Mouse (Mus musculus) gastrocnemius, postnatal 10 days (tissue): ENCODE results near the gene Bspry. TPM values are rescaled to one million over a fixed set of nuclear protein-coding genes. Genes with fewer than 3 reads are reported as not detected.

Source experiments
- DNase-seq: peaks from one replicate; pipeline ENCODE4 v3.0.0; 2021; ENCODE audit warnings: mixed read lengths
- total RNA-seq, 2 experiments: library from RNA; stranded (reverse); gene quantifications; 2 replicates each; pipeline ENCODE4 v1.2.3; 2021

Bspry gene
- total RNA-seq, 2 experiments from 2014 or later, result 0.66 to 0.70 TPM

- no peak for DNase-seq
These were observed 36.2 kb downstream of the Bspry start for GRCm38 (mm10) chr4:62516079-62516478.

GRCm38 (mm10) chr4:62516579-62516978, 36.7 kb downstream of the Bspry start:
- no peak for DNase-seq

- no peak for DNase-seq
These were observed 37.2 kb downstream of the Bspry start for GRCm38 (mm10) chr4:62517046-62517445.

DNA sequence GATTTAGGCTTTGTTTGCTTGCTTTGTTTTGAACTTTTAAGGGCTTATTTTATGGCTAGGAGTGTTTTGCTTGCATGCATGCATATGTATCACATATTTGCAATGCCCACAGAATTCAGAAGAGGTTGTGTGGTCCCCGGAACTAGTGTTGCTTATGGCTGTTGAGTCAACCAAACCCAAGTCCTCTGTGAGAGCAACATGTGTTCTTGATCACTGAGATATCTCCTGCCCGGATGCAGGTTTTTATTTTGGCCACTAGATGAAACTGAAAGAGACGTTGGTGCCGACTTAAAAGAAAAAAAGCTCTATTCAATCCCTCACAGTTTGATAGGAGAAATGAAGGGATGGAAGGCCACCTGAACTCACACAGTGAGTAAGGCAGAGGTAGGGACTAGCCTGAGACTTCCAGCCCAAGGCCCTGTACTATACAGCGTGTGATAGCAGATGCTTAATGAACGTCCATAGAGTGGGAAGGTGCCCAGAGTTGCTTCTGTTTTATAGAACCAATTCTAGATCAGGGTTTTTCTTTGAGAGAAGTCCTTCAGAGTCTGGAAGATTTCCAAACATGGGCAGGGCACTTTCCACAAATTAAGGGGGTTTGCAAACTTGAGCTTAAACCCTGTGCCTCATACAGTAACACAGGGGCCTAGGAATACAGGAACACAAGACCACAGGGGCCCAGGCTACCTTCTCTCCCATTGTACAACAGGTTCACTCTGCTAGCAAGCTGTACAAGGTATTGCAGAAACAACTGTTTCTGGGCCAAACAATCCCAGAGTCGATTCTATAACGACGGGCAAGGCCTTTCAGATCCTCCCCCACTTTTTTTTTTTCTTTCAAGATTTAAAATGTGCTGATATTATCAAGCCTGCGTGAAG, 37.9 kb downstream of the Bspry start:
- no peak for DNase-seq

- DNase-seq, result no peak
These were observed 38.7 kb downstream of the Bspry start for GRCm38 (mm10) chr4:62518416-62519121.

DNA sequence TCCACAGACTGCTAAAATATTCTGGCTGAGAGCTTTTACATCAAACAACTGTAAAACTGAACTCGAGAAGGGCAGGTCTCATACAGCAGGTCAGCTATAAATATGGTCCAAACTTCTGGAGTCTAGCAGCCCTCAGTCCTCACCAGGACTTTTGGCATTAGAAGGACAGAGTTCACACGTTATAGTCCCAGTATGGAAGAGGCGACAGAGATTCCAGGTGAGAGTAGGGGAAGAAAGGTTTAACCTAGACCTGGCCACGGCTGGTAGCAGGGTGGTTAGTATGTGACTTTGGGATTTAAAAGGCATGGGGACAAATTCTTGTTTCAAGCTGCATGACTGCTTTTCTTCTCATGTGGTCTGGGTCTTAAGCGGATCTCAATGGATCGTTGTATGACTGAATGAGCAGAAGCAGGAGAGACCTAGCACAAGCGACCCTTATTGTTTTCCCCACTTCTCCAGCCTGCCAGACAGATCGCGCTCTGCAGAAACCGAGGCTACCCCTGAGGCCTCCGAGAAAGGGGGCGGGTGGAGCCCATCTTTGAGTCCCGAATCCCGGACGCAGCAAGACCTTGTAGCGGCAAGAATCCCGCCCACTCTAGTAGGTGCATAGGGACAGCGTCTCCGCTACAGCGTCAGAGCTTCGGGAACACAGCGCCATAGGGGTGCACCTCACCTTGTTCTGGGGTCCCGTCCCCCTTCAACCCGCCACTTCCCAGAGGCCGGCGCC, 39.4 kb downstream of the Bspry start:
- DNase-seq, result no peak

DNA sequence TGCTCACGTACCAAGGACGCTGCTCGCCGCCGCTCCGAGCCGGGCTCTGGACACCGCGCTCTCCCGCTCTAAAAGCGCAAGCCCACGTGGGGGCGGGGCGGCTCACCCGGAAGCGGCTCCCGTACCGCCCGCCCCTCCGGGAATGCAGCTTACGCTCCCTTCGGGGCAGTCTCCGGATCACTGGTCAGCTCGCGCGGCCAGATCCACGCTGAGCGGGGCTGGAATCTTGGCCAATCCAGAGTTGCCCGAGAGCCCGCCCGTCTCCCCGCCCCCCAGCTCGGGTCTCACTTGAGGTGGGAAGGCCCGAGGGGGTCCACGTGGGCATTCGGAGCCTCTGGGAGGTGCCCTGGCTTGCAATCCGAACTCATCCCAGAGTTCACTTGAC, 40.0 kb downstream of the Bspry start, which contains the start of gene Alad:
TSS of gene Alad (minus strand) at position 70 of the 385 bp plus-strand sequence.
- peak; percentile 88 for DNase-seq

DNA sequence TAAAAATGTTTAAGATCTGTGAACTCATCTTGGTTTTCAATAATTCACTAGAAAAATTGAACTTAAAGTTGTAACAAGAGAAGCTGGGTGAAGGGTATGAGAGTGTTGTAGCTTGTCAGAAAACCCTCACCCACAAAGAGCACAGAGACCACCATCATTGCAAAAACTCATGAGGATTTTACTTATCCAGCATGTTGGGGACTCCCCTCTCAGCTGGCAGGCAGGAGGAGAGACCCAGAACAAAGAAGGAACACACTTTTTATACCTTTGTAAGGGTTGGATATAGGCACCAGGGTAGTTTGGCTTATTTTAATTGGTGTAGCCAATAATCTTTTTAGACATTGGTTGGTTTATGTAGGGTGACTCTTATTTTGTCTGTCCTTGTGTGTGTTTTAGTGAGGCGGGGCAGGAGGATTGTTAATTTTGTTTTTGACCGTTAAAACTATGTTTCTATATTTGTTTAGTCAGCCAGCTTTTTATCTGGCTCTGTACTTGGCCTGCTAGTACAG, 41.1 kb downstream of the Bspry start:
- DNase-seq, result no peak

GRCm38 (mm10) chr4:62524651-62525488, 45.0 kb downstream of the Bspry start, which contains the start of the genes Pole3 and 4933430I17Rik:
Gene Pole3, minus strand, starts transcription at chr4:62525068.
Gene 4933430I17Rik, plus strand, starts transcription at chr4:62525369.
- DNase-seq, result peak; percentile 99

- no peak for DNase-seq
These were observed 45.6 kb downstream of the Bspry start for GRCm38 (mm10) chr4:62525489-62525811.

- DNase-seq, result no peak
These were observed 46.4 kb downstream of the Bspry start for GRCm38 (mm10) chr4:62526256-62526655.

GRCm38 (mm10) chr4:62527655-62528054, 47.8 kb downstream of the Bspry start:
- no peak for DNase-seq

DNA sequence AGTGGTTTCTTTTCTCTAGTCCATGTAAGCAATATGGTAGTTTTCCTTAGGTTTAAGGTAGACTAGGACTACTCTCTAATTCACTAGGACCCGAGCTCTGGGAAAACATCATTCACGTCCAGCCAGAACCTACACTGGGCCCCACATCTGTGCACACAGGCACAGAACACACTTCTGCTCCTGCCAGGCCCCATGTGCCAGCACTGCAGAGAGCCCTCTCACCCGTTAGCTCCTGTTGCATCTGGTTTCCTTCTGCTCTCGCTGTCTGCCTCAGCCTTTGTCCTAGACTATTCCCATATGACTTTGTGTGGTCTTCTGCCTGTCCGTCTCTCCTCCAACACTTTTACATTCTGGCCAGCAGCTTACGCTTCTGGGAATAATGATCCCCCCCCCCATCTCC, 53.9 kb downstream of the Bspry start:
- DNase-seq, result no peak

DNA sequence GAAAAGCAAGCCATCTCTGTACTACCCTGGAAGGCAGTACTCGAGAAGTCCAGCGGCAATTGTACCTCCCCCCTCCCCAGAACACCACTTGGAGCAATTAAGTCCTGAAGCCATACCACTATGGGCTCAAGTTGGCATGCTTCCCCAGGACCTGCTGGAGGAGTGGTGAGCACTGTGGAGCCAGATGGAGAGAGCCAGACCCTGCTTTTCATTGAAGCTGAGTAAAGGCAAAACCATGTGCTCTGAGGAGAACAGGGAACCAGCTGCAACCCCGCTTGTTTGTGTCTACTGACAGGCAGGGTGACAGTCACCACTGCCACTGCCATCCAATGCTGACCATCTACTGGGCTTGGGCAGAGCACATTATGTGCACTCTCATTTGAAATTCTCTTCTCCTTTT, 61.9 kb downstream of the Bspry start:
- no peak for DNase-seq

- no peak for DNase-seq
These were observed 63.9 kb downstream of the Bspry start for GRCm38 (mm10) chr4:62543782-62544181.

GRCm38 (mm10) chr4:62544801-62545200, 64.9 kb downstream of the Bspry start:
- no peak for DNase-seq

Other genes with a start within 250 kb of the Bspry start
- gene Zfp37, start 249.0 kb upstream of the Bspry start, total RNA-seq, result 1 to 10 TPM; 3.0 to 3.3 TPM
- 1 to 10 TPM; 6.6 to 9.2 TPM for gene Slc31a2, start 217.5 kb upstream of the Bspry start, total RNA-seq
- gene Fkbp15, start 119.5 kb upstream of the Bspry start, total RNA-seq, result 10 to 100 TPM; 18.0 to 22.0 TPM
- gene Slc31a1, start 119.3 kb upstream of the Bspry start, total RNA-seq, result 10 to 100 TPM; 12.4 to 16.6 TPM
- gene Cdc26, start 71.4 kb upstream of the Bspry start, total RNA-seq, result 10 to 100 TPM; 53.5 to 59.4 TPM
- gene Prpf4, start 71.3 kb upstream of the Bspry start, total RNA-seq, result 10 to 100 TPM; 13.5 to 13.6 TPM
- not detected for gene Rnf183, start 44.8 kb upstream of the Bspry start, total RNA-seq
- gene Wdr31, start 9.2 kb upstream of the Bspry start, total RNA-seq, result under 1 TPM; 0.27 to 0.54 TPM
- gene Hdhd3, start 23.4 kb downstream of the Bspry start, total RNA-seq, result 1 to 10 TPM; 3.9 to 6.2 TPM
- gene Alad, start 39.9 kb downstream of the Bspry start, total RNA-seq, result 10 to 100 TPM; 26.9 to 30.0 TPM
- gene Pole3, start 45.0 kb downstream of the Bspry start, total RNA-seq, result 10 to 100 TPM; 20.9 to 21.8 TPM
- gene 4933430I17Rik, start 45.3 kb downstream of the Bspry start, total RNA-seq, result under 1 TPM; 0.18 to 0.26 TPM
- gene Rgs3, start 79.8 kb downstream of the Bspry start, total RNA-seq, result 10 to 100 TPM; 20.1 to 32.8 TPM